In genomic region chr14:76148294-76148693, GRCm38 (mm10) we compare ENCODE assay signal across 20 mouse cellular contexts. TPM values are rescaled to one million over a fixed set of nuclear protein-coding genes. Genes with fewer than 3 reads are reported as not detected.
A peak's percentile ranks its signal among the peaks of the same experiment; 100 is the strongest.
DNase-seq lines count a peak whose midpoint lies in the region; ATAC-seq and TF ChIP-seq lines count a peak whose summit lies in the region.
"Had no signal": no experiment of that assay in that cellular context is flagged by ENCODE, and none has a peak within 500 bp of the region (broad histone marks: within the 10 kb centered on the region; RNA-seq: fewer than 3 reads in every experiment).

No protein-coding gene starts in this region.

- TF ChIP-seq RAD21 in CH12.LX (IDR thresholded peaks at IDR 0.05; ENCODE audit: low read depth, low read length): no peak

- dilution Hi-C loops in CH12.LX (cut with MboI; ENCODE audit: extremely low pct_ligation_motif_present, extremely low pct_unique_long_range_greater_than_20kb, low sequenced_read_pairs): no loop called here

- H3K9me3 ChIP-seq in CH12.LX (replicated peaks; ENCODE audit: low read length): no peaks in the 10 kb centered on the region
- no peaks in the 10 kb centered on the region for H3K9me3 ChIP-seq in hindbrain, embryonic 12.5 days (replicated peaks)
- H3K9me3 ChIP-seq: G1E had no signal

- H3K4me1 ChIP-seq in CH12.LX (ENCODE audit: control insufficient read depth in 1 of 2, insufficient read depth in 2 of 2): peaks cover 16 to 51% of the 10 kb centered on the region in 2 experiments
- peaks cover 13% of the 10 kb centered on the region for H3K4me1 ChIP-seq in hindbrain, embryonic 12.5 days

- peak; percentile 49; the same call in 1 of the 2 replicates for TF ChIP-seq EP300 in CH12.LX (IDR thresholded peaks at IDR 0.05; ENCODE audit: low read length)

- ATAC-seq in hindbrain, embryonic 12.5 days (ENCODE audit: low FRiP score): no peak
- ATAC-seq: activated CD4-positive, CD25-positive, alpha-beta regulatory T cell, adult 4 months; CD4-positive, CD25-positive, alpha-beta regulatory T cell, adult 4 months; Patski had no signal

- no peak for TF ChIP-seq CTCF in CH12.LX (conservative IDR thresholded peaks at IDR 0.05 in 1 of 2, IDR thresholded peaks at IDR 0.05 in 1 of 2; ENCODE audit: low read depth in 2 of 2, low read length in 2 of 2)

- H3K4me2 ChIP-seq in CH12.LX (ENCODE audit: insufficient read depth, low read depth, poor library complexity, severe bottlenecking): peak overlapping the region; percentile 35
- no peak overlapping the region for H3K4me2 ChIP-seq in hindbrain, embryonic 12.5 days (replicated peaks)

- no peak for TF ChIP-seq POLR2A in CH12.LX (IDR thresholded peaks at IDR 0.05; ENCODE audit: low read depth, low read length)

- no peak overlapping the region for H3K9ac ChIP-seq in CH12.LX (ENCODE audit: insufficient read depth, low read depth)
- H3K9ac ChIP-seq in hindbrain, embryonic 12.5 days: no peak overlapping the region

- in situ Hi-C loops in CH12.LX (cut with MboI; ENCODE audit: low pct_ligation_motif_present, low pct_unique_long_range_greater_than_20kb, low sequenced_read_pairs): no loop called here

- WGBS in hindbrain, embryonic 12.5 days: 89% methylated on average over 10 of the region's 10 CpGs

- DNase-seq in A20 (ENCODE audit: low read depth, low spot score): peak; percentile 67
- DNase-seq in CH12.LX (ENCODE audit: extremely low read depth): peak; percentile 74
- no peak for DNase-seq in thymus, postnatal 4 days
- DNase-seq: adrenal gland, adult 2 months; adrenal gland, adult 8-10 months; adrenal gland, postnatal 10 days; adrenal gland, postnatal 14 days; adrenal gland, postnatal 25 days; adrenal gland, postnatal 36 days; B cell, adult 2 months; cerebellum, adult 11 months; cerebellum, adult 11-12 months; cerebellum, adult 18-20 months; cerebellum, adult 2 months; cerebellum, adult 8-10 months had no signal

- no peak overlapping the region; the same call in 1 of the 2 replicates for H3K27ac ChIP-seq in CH12.LX (ENCODE audit: insufficient read depth, low read depth)
- H3K27ac ChIP-seq in hindbrain, embryonic 12.5 days: no peak overlapping the region

- H3K79me2 ChIP-seq in CH12.LX (replicated peaks; ENCODE audit: control insufficient read depth, extremely low read depth, insufficient read depth, poor library complexity, severe bottlenecking): no peaks in the 10 kb centered on the region

- H3K27me3 ChIP-seq in CH12.LX (replicated peaks): no peaks in the 10 kb centered on the region
- no peaks in the 10 kb centered on the region for H3K27me3 ChIP-seq in hindbrain, embryonic 12.5 days
- H3K27me3 ChIP-seq: Patski had no signal

- H3K36me3 ChIP-seq in CH12.LX (replicated peaks in 1 of 2; ENCODE audit: control insufficient read depth in 1 of 2, insufficient read depth in 1 of 2, low read length in 1 of 2): peaks cover 0 to 2% of the 10 kb centered on the region in 2 experiments
- H3K36me3 ChIP-seq in hindbrain, embryonic 12.5 days: no peaks in the 10 kb centered on the region
- H3K36me3 ChIP-seq: G1E had no signal

- peak overlapping the region in 1 of 3 experiments; percentile 1 for H3K4me3 ChIP-seq in CH12.LX (replicated peaks in 1 of 3; ENCODE audit: low read depth in 2 of 3, low read length in 2 of 3, poor library complexity in 1 of 3)
- H3K4me3 ChIP-seq in hindbrain, embryonic 12.5 days: no peak overlapping the region

TF ChIP-seq in CH12.LX, 34 proteins besides CTCF, POLR2A, EP300 and RAD21:
- no peak for TF ChIP-seq SMC3 (IDR thresholded peaks at IDR 0.05; ENCODE audit: low read depth, low read length)
- TF ChIP-seq MAZ (IDR thresholded peaks at IDR 0.05; ENCODE audit: low read depth, low read length): no peak
- TF ChIP-seq ELF1 (IDR thresholded peaks at IDR 0.05; ENCODE audit: low read depth, low read length): no peak
- peak; percentile 60 for TF ChIP-seq BHLHE40 (IDR thresholded peaks at IDR 0.05; ENCODE audit: low read depth, low read length)
- TF ChIP-seq NRF1 (IDR thresholded peaks at IDR 0.05; ENCODE audit: low read depth, low read length): no peak
- no peak for TF ChIP-seq MXI1 (IDR thresholded peaks at IDR 0.05; ENCODE audit: low read depth, low read length)
- TF ChIP-seq JUN (IDR thresholded peaks at IDR 0.05; ENCODE audit: insufficient read depth, low read depth, low read length): peak; percentile 22; the same call in 1 of the 2 replicates
- TF ChIP-seq ETS1 (conservative IDR thresholded peaks at IDR 0.05; ENCODE audit: low read depth, low read length): 0 out of 2 replicates have a peak, but pooled peaks have one; percentile 49
- TF ChIP-seq RCOR1 (conservative IDR thresholded peaks at IDR 0.05; ENCODE audit: low read depth, low read length): no peak
- peak; percentile 57; the same call in 1 of the 2 replicates for TF ChIP-seq MEF2A (IDR thresholded peaks at IDR 0.05; ENCODE audit: borderline replicate concordance, low read depth, low read length)
- peak; percentile 77 for TF ChIP-seq IRF4 (IDR thresholded peaks at IDR 0.05; ENCODE audit: low read depth, low read length)
- no peak for TF ChIP-seq MYC (IDR thresholded peaks at IDR 0.05; ENCODE audit: low read depth, low read length)
- no peak for TF ChIP-seq USF1 (IDR thresholded peaks at IDR 0.05; ENCODE audit: low read depth, low read length)
- TF ChIP-seq JUND (conservative IDR thresholded peaks at IDR 0.05; ENCODE audit: low read depth, low read length): no peak
TF ChIP-seq in CH12.LX: peak in this region for 5.

RNA-seq across cellular contexts. Expression of gene Nufip1, which starts 37.6 kb away (rescaled TPM):
- 14.8 and 17.5 TPM in 2 replicates for total RNA-seq in CH12.LX (2012; rRNA removed)
- 31.7 and 32.1 TPM in 2 replicates for total RNA-seq in CH12.LX (2014; rRNA removed)
- 24.6 and 28.4 TPM in 2 replicates for polyA plus RNA-seq in CH12.LX (2012; ENCODE audit: insufficient read length, low read depth)
- polyA plus RNA-seq in hindbrain, embryonic 12.5 days (2016; fragmentation: Nextera tagmentation; extraction: Ambion mirVana): 15.3 and 16.0 TPM in 2 replicates

RNA-seq across cellular contexts. Expression of gene Gpalpp1, which starts 37.7 kb away (rescaled TPM):
- total RNA-seq in CH12.LX (2012; rRNA removed) (12.9 and 13.5 TPM in 2 replicates), CH12.LX (2014; rRNA removed) (25.2 and 26.1 TPM in 2 replicates)
- polyA plus RNA-seq in CH12.LX (2012; ENCODE audit: insufficient read length, low read depth): 18.9 and 20.2 TPM in 2 replicates
- polyA plus RNA-seq in hindbrain, embryonic 12.5 days (2016; fragmentation: Nextera tagmentation; extraction: Ambion mirVana): 18.5 and 18.8 TPM in 2 replicates
